Mouse (Mus musculus) cortical plate, adult 2 months (tissue): ENCODE measurements around the gene Sec61a1.

Experiments
- CTCF ChIP-seq: fragments of 200-500 bp; IDR thresholded peaks from 2 replicates; pipeline ENCODE4 v1.5.1; 2011; ENCODE audit warnings: mild to moderate bottlenecking, control low read depth, low read length; ENCODE audit not compliant: insufficient read depth; ENCODE audit errors: extremely low read depth
- POLR2A ChIP-seq: fragments of 200-500 bp; IDR thresholded peaks from 2 replicates; pipeline ENCODE4 v1.6.1; 2011; ENCODE audit warnings: mild to moderate bottlenecking, low read length, control low read depth; ENCODE audit not compliant: insufficient read depth; ENCODE audit errors: extremely low read depth

GRCm38 (mm10) chr6:88483111-88483510 lies 35.6 kb downstream of the Sec61a1 start:
- TF ChIP-seq CTCF (no peak), POLR2A (no peak)
